Mouse (Mus musculus): ENCODE measurements around the gene Ddx6.
"Not testable (repeated sequence)": the region's sequence is repeated elsewhere in the genome, so short reads cannot be mapped to it uniquely, and the experiment has no call there.

Ddx6 gene

DNA sequence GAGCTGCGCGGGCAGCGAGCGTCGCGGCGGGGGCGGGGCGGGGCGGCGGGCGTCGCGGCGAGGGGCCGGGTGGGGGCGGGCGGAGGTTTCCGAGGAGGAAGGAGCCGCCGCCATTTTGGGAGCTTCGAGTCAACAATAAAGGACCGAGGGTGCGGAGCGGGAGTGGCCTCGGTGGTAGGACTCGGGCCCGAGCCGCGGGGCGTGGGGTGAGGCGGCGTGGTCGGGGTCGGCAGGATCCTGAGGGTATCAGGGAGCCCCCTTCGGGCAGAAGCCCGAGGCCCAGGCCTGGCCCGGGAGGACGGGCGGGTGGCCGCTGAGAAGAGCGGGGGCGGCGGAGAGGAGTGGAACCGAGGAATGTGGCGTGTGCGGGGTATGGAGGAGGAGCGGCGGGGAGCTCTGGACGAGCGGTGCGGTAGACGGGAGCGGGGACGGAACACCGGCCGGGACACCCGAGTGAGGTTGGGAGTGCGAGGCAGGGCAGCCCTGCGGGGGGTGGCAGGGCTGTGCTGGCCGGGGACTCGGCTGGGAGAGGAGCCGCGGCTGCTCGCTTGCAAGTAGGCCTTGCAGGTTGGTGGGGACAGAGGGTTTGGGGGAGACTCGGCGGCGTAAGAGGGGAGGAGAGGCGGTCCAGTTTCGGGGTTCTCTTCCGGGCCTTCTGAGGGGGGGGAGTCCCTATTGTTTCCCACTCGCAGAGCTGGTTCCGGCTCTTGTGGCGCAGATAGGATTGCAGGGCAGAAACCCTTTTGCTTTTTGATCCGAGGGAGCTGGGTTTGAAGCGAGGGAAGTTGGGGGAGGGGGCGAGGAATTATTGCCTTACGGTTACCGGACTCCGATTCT, at the start of gene Ddx6:
TSS of gene Ddx6 (plus strand) at position 114 of the 837 bp plus-strand sequence.
- peak; percentile 48 for DNase-seq (ENCODE audit: low spot score)

DNA sequence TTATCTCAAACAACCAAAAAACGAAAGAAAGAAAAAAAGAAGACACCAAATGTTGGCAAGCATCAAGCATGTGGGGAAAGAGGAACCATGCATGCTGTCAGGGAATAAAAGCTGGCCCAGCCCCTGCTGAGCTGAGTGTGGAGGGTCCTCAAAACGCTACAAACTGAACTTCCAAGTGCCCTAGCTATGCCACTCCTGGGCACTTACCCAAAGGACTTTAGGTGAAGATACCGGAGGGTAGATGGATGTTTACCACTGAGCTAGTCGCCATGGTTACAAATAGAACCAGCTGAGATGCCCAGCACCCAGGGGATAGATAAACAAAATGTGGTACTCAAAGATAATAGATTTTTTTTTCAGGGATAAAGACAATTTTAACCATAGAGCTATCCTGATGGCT, 43.1 kb upstream of the Ddx6 start, which contains the start of gene Cxcr5:
TSS of gene Cxcr5 (minus strand) at position 281 of the 400 bp plus-strand sequence.
- no peak for DNase-seq (ENCODE audit: low spot score)

DNA sequence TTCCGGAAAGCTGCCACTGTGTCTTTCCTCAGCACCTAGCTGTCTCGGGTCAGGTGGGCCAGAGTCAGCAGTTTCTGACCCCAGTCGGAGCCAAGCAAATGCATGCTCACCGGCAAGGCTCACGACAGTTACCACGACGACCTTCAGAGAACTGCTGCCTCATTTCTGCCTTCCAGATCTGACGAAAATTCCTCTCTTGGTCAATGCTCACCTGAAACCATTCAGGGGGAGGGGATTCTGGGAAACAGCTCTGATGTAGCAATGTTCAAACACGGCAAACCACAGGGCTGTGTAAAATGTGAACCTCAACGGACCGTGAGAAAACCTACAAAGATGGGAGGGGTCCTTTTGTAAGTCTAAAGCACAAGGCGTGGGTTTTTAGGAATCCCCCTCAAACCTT, 41.8 kb upstream of the Ddx6 start:
- no peak for DNase-seq (ENCODE audit: low spot score)

DNA sequence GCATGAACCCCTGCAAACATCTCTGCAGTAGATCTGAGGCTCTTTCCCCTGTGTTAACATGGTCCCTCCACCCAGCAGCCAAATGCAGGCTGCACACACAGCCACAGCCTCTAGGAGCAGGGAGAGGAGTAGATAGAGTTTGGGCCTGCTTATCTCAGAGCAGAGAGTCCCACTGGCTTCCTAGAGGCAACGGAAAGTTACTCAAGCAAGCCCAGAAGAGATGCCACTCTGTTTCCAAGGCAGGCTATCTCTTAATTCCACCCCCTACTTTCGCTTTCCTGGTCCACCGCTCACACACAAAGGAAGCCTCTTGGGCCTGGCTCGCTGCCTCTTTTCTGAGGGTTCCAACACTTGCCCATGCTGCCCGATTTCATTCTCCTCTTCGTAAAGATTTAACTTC, 39.3 kb upstream of the Ddx6 start:
- DNase-seq (ENCODE audit: low spot score) = no peak

DNA sequence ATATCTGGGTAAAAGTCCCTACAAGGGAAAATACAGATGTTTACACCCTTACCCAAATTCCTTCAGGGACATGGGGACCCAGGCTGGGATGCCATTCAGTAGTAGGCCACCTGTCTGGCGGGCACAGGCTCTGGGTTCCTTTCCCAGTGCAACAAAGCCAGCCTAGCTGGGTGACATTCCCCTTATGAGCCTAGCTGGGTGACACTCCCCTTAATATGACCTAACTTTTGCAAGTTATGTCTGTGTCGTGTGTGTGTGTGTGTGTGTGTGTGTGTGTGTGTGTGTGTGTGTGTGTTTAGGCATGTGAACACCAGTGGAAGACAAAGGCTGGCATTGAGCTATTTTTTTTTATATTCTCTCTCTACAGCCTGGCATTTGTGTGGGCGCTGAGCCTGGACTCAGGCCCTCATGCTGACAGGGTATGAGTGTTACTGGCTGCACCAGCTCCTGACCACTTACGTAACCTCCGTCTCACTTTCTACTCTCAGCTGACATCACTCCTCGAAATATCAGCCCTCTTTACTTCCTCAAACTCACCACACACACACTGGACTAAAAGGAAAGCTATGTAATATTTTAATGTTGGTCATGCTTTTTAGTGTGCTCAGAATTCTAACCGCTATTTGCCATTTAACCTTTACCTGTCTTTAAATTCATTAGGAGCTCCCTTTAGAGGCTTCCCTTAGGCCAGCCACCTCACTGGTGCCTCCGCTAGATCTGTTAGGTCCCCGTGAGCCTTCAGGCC, 37.2 kb upstream of the Ddx6 start:
- no peak for DNase-seq (ENCODE audit: low spot score)

DNA sequence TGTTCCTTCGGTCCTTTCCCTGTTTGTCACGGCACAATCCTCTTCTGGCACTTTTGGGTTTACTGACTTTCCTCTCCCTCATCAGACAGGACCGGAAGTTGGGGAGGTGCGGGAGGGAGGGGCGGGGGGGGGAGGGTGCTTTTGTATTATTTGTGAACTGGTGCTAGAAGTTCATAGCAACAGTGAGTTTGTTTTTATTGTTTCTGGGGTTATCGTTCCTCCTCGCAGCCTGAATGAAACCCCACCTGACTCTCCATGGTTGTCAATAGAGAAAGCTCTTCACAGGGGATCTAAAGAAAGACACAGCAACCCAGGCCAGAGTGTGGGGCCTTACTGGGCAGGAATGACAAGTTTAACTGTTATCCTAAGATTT, 36.6 kb upstream of the Ddx6 start:
- DNase-seq (ENCODE audit: low spot score) = no peak

DNA sequence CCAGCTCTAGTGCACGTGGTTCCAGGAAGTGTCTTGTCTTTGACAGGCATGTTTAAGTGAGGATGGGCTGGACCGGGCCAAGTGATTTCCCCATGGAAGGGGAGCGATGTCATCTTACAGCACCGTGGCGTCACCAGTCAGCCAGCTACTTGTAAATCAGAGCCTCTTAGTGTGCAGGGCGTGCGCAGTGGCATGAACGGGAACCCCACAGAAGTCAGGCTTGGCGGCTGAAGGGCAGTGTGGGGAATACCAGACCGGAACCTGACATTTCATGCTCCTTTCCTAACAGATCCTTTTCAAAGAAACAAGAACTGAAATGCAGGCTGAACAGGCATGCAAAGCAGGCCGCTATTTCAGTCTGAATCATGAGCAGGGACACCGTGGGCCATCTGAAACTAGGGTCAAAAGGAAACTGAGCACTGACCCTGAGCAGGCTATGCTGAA, 33.7 kb upstream of the Ddx6 start:
- no peak for DNase-seq (ENCODE audit: low spot score)

DNA sequence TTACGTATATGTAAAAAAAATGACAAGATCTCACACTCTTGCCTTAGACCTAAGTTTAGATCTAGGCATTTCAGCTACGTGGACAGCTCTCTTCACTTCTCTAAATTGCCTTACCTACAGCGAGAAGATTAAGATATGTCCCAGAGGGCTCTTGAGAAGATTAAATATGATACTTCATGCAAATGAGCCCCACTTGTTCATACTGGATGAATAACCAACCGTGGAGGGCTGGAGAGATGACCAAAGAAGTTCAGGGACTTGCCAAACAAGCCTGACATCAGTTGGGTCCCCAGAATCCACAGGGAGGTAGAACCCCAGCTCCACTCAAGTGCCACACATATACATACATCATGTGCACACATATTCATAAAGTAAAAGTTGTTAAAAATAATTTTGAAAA, 31.4 kb upstream of the Ddx6 start:
- DNase-seq (ENCODE audit: low spot score) = no peak

DNA sequence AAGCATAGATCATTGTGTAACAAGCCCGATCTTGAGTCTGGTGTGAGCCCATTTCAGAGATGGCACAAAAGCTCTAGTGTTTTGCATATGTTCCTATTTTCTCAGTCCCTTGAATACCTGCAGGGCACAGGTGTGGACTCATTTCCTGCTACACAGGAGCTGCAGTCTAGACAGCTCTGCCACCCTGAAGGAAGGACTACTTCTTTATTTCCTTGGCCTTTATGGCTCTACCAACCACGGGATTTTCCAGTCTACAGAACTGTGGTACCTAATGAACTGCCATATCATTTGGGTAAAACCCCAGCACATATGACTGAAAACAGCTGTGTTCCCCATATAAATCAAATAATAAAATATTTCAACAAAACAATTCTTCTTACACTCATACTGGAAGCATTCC, 29.6 kb upstream of the Ddx6 start:
- DNase-seq (ENCODE audit: low spot score) = no peak

DNA sequence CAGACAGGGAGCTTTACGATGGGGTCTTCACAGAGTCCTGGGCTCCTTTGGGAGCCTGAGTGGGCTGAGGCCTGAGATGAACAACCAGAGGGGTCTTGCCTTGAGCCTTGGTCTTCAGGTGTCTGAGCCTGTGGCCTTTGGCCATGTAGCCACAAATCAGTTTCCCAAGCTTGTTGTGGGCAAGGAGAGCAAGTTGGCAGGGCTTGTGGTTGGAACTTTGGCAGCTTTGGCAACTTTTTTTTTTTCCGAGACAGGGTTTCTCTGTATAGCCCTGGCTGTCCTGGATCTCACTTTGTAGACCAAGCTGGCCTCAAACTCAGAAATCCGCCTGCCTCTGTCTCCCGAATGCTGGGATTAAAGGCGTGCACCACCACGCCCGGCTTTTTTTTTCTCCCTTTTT, 28.6 kb upstream of the Ddx6 start:
- not testable (repeated sequence) for DNase-seq (ENCODE audit: low spot score)

DNA sequence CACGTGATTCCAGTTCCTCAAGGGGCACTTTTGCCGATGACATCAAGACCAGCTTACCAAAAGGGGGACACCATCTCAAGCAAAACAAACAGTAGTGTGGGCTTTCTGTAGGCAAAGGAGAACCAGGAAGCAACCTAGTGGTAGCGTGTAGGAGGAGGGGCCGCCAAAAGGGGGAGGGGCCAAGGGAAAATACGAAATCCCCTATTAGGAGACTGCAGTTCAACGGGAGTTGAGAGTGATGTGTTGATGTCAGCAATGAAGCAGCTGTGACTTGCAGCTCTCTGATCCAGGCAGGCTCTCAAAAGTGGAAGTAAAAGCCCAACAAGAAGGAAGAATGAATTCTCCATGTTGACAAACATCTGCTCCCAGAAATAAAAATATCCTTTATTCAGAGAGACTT, 25.3 kb upstream of the Ddx6 start:
- DNase-seq (ENCODE audit: low spot score) = no peak

DNA sequence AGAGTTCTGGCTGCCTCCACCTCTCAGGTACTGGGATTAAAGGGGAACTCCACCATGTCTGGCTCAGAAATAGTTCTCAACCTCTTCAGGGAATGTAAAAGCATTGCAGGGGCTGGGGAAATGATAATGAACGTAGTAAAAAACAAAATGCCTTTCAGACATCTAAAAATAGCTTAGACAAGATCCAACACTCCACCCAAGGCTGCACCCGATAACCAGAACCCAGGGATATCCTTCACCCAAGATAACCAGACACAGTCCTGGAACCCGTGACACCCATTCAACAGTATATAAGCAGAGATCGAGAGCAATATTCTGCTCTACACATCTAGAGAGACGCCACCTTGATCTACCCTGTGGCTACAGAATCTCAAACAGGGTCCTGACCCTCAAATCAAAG, 24.6 kb upstream of the Ddx6 start:
- DNase-seq (ENCODE audit: low spot score) = no peak

DNA sequence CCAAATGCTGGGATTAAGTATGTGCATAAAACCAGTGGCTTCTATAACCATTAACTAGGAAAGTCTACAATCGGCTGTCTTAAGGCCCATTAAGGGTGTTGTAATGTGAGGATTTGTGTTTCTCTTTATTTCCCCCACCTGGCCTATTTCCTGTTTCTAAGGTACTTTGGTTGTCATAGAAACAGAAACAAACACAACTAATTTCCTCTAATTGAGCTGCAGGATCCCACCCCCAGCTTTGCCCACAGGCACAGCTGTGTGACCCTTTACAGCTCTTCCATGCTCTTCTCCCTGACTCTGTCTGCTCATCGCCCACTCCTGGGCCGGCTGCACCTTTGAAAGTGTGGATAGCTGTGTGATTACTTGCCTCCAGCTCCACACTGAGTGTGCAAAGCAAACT, 23.3 kb upstream of the Ddx6 start:
- no peak for DNase-seq (ENCODE audit: low spot score)

DNA sequence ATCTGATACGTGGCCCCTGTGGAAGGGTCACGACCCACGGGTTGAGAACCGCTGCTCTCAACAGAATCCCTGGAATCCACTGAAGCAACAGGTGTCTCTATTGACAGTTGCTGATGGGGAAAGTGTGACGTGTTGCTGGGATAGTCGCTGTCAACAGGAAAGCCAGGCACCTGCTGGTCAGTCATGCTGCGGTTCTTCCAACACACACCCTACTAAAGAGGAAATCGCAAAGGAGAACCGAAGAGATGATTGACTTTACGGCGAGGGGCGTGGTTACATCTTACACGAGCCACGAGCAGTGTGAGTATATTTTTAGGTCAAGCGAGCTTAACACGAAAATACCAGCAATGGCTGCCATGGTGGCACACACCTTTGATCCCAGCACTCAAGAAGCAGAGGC, 22.3 kb upstream of the Ddx6 start:
- DNase-seq (ENCODE audit: low spot score) = no peak

DNA sequence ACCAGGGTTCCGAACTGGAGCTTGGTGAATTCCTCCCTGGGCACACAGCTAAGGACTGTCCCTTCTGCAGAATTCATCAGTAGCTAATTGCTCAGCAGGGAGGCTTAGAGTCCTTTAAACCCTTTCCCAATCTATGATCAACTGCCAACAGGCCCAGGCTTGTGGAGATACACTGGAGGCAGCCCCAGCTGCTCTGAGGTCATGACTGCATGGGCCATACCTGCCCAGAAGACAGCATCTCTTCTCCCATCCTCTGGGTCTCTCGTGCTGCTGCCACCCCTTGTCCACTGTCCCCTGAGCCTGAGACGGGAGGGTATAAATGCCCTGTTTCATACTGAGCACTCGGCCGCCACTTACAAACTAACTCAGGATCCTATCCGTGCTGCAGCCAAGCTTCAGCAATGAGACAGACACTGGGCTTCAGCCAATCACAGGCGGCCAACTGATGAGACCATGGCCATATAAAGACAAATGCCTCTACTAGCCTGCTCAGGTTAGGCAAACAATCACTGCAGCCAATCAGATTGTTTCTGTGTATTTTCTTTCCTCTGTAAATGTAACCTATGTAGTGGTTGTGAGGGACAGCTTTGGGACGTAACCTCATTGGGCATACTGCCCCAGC, 17.9 kb upstream of the Ddx6 start:
- DNase-seq (ENCODE audit: low spot score) = no peak

DNA sequence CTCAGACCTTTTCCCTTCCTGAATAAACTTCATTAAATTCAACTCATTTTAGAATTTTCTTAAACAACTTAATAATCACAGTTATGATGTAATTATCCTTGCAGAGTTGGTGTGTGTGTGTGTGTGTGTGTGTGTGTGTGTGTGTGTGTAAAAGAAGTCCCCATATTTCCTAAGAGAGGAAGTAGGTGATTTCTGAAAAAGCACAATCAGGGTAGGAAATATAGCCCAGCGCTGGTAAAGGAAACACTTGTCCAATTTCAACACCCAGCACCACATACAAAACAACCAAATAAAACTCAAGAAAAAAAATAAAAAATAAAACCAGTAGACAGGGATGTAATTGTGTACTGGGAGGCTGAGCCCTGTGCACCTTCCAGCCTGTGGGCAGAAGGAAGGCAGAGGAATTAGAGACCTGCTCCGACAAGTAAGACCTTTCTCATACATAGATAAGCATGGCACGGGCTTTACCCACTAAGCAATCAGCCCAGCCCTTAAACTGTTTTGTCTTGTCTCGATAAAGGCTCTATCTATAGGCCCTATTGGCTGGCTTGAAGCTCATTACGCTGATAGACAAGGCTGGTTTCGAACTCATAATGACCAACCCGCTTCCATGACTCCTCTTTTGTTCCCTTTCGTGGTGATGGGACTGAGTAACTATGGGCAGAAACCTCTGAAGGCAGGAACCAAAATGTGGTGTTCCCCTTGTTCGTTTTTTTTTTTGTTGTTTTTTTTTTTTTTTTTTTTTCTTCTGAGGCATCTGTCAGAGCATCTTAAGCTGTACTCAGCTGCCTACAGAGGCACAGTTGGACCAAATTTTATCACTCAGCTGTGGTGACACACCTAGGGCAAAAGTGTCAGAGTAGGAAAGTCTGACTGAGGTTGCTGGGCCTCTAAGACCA, 17.2 kb upstream of the Ddx6 start:
- no peak for DNase-seq (ENCODE audit: low spot score)

DNA sequence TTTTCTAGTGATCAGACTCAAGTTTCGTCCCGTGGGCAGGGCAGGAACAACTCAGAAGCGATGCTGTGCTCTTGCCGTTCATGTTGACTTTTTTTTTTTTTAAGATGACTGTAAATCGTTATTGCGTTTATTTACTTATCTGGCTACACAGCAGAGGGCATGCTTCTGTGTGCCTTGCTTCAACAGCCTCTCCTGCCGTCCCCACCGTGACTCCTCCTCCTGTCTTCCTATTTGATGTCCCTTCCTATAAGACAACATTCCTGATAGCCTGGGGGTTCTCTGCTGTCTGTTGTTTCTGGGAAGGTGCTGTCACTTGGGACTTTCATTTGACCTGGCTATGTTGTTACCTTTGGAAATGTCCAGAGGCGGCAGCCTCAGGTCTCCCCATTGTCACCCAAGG, 16.1 kb upstream of the Ddx6 start:
- no peak for DNase-seq (ENCODE audit: low spot score)

DNA sequence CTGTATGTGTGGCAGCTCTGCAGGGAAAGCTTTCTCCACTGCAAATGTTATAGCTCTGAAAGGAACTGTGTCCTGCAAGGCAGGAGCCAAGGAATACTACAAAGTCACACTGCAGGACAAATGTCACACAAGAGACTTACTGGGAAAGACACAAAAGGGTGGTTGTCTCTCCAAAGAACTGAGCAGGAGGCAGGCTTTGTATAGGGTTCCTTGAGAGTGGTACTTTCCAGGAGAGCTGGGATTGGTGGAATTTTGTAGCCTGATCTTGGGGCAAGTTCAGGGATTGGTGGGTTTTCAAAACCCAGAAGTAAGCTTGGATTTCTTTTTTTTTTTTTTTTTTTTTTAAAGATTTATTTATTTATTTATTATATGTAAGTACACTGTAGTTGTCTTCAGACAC, 15.6 kb upstream of the Ddx6 start:
- DNase-seq (ENCODE audit: low spot score) = no peak

DNA sequence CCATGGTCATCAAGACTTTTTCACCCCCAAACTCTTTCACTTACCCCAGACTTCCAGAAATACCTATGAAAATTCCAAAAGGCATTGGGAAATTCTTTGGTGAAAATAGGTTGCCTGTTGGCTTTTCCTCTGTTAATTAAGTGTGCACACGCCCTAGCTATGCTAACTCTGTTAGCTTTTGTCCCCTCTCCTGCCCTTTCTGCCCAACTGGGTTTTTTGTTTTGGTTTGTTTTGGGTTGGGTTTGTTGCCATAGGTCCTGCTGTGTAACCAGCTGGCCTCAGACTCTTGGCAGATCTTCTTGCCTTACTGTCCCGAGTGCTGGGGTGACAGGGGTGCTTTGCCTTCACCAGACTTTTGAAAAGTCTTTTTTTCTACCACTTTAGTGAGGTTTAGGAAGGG, 13.7 kb upstream of the Ddx6 start:
- no peak for DNase-seq (ENCODE audit: low spot score)

DNA sequence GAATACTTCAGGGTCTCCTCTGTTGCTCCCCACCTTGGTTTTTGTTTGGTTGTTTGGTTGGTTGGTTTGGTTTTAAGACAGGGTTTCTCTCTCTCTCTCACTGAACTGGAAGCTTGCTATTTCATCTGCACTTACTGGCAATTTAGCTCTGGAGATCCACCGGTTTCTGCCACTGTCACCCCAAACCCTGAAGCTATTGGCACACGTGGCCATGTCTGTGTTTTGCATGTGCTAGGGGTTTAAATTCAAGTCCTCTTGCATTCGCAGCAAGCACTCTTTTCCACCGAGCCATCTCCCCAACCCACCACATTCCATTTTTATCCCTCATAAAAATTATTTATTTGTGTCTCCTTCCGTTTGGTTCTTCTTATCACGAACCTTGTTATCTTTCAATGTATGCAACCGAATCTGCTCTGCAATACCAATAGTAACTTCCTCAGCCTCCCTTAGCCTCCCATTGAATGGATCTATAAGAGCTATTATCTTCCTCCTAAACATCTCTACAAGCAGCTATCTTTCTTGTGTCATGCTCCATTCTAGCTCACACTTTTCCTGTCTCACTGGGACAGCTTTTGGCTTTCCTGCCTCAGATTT, 13.0 kb upstream of the Ddx6 start:
- no peak for DNase-seq (ENCODE audit: low spot score)

DNA sequence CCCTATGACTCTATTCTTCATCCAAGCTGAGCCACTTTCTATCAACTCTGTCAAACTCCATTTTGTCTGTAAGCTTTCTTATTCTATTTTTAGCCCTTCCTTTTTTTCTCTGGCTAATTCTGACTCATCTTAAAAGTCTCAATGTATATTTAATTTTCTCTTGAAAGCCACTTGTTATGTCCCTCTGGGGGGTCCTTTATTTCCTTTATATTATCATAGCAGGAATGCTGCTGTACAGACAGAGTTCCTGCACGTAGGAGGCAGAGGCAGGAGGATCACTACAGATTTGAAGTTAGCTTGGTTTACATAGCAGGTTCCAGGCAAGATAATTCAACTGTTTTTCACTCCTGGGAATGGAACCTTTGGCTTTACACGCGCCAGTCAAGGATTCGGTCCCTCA, 11.5 kb upstream of the Ddx6 start:
- DNase-seq (ENCODE audit: low spot score) = no peak

DNA sequence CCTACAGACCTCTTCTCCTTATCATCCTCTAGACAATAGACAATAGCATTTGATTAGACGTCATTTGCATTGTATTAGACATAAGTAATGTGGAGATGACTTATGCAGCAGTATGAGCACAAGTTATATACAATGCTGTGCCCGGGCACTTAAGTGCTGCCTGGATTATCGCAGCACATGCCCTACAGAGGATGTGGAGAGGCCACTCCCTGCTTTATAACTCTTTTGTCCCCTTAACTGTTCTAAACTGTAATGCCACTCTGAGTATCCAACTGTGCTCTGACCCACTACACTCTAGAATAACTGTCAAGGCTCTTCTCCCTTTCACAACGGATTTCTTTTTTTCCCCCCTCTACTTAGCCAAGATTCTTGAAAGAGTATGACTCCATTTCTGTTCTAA, 10.8 kb upstream of the Ddx6 start:
- no peak for DNase-seq (ENCODE audit: low spot score)

Data from left cerebral cortex, adult 11 months (tissue).